Mouse (Mus musculus) CH12.LX (cell line): Measurements from ENCODE around the gene Ap1g2.

Source experiments
- BHLHE40 ChIP-seq: IDR thresholded peaks from 2 replicates; pipeline ENCODE4 v1.6.1; 2011; ENCODE audit warnings: mild to moderate bottlenecking, low read depth, low read length, improper control_type of control experiment
- CHD2 ChIP-seq: IDR thresholded peaks from 2 replicates; pipeline ENCODE4 v1.6.1; 2011; ENCODE audit warnings: low read length, improper control_type of control experiment
- CTCF ChIP-seq, 2 experiments: IDR thresholded peaks in 1 of 2; conservative IDR thresholded peaks in 1 of 2; 2 replicates each; pipeline ENCODE4 v1.5.1; 2011 to 2012; ENCODE audit warnings: low read depth in 2 of 2, low read length in 2 of 2, improper control_type of control experiment in 1 of 2, inconsistent platforms in 1 of 2, mild to moderate bottlenecking in 1 of 2, moderate library complexity in 1 of 2
- EP300 ChIP-seq: IDR thresholded peaks from 2 replicates; pipeline ENCODE4 v1.6.1; 2011; ENCODE audit warnings: low read length, improper control_type of control experiment
- MAX ChIP-seq: IDR thresholded peaks from 2 replicates; pipeline ENCODE4 v1.6.1; 2011; ENCODE audit warnings: low read length, improper control_type of control experiment
- MAZ ChIP-seq: IDR thresholded peaks from 2 replicates; pipeline ENCODE4 v1.6.1; 2012; ENCODE audit warnings: low read depth, mild to moderate bottlenecking, inconsistent platforms, low read length, improper control_type of control experiment, moderate library complexity
- MXI1 ChIP-seq: IDR thresholded peaks from 2 replicates; pipeline ENCODE4 v1.6.1; 2011; ENCODE audit warnings: mild to moderate bottlenecking, low read depth, low read length, improper control_type of control experiment
- MYC ChIP-seq: IDR thresholded peaks from 2 replicates; pipeline ENCODE4 v1.6.1; 2011; ENCODE audit warnings: low read depth, mild to moderate bottlenecking, improper control_type of control experiment, low read length
- POLR2A ChIP-seq: IDR thresholded peaks from 2 replicates; pipeline ENCODE4 v1.6.1; 2011; ENCODE audit warnings: low read depth, mild to moderate bottlenecking, improper control_type of control experiment, low read length
- RAD21 ChIP-seq: IDR thresholded peaks from 2 replicates; pipeline ENCODE4 v1.6.1; 2011; ENCODE audit warnings: low read depth, mild to moderate bottlenecking, low read length, improper control_type of control experiment, moderate library complexity
- SIN3A ChIP-seq: IDR thresholded peaks from 2 replicates; pipeline ENCODE4 v1.6.1; 2012; ENCODE audit warnings: low read length, improper control_type of control experiment, inconsistent platforms
- TCF12 ChIP-seq: IDR thresholded peaks from 2 replicates; pipeline ENCODE4 v1.6.1; 2014; ENCODE audit warnings: low read depth, mild to moderate bottlenecking, inconsistent platforms, low read length, improper control_type of control experiment
- ZNF384 ChIP-seq: IDR thresholded peaks from 2 replicates; pipeline ENCODE4 v1.6.1; 2012; ENCODE audit warnings: low read depth, low read length, improper control_type of control experiment, inconsistent platforms

- TF ChIP-seq MXI1 (no peak), BHLHE40 (no peak), POLR2A (no peak), ZNF384 (no peak), CTCF (conservative IDR thresholded peaks at IDR 0.05 in 1 of 2, IDR thresholded peaks at IDR 0.05 in 1 of 2; ENCODE audit: low read depth in 2 of 2, low read length in 2 of 2) (no peak), MAZ (no peak), CHD2 (no peak), EP300 (no peak), TCF12 (no peak), MAX (no peak), MYC (no peak), RAD21 (no peak), SIN3A (no peak)
Observed at GRCm38 (mm10) chr14:55065391-55065790, 41.0 kb downstream of the Ap1g2 start.
